Mouse (Mus musculus) CH12.LX (cell line): ENCODE results near the gene Lamc2.

Experiments
- CTCF ChIP-seq, 2 experiments: IDR thresholded peaks in 1 of 2; conservative IDR thresholded peaks in 1 of 2; 2 replicates each; pipeline ENCODE4 v1.5.1; 2011 to 2012; ENCODE audit warnings: low read depth in 2 of 2, low read length in 2 of 2, improper control_type of control experiment in 1 of 2, inconsistent platforms in 1 of 2, mild to moderate bottlenecking in 1 of 2, moderate library complexity in 1 of 2
- EP300 ChIP-seq: IDR thresholded peaks from 2 replicates; pipeline ENCODE4 v1.6.1; 2011; ENCODE audit warnings: low read length, improper control_type of control experiment
- KAT2A ChIP-seq: IDR thresholded peaks from 2 replicates; pipeline ENCODE4 v1.6.1; 2012; ENCODE audit warnings: low read length, improper control_type of control experiment, inconsistent platforms; ENCODE audit not compliant: insufficient replicate concordance
- NELFE ChIP-seq: IDR thresholded peaks from 2 replicates; pipeline ENCODE4 v1.6.1; 2011; ENCODE audit warnings: low read depth, low read length, improper control_type of control experiment
- POLR2A ChIP-seq: IDR thresholded peaks from 2 replicates; pipeline ENCODE4 v1.6.1; 2011; ENCODE audit warnings: low read depth, mild to moderate bottlenecking, improper control_type of control experiment, low read length
- SIN3A ChIP-seq: IDR thresholded peaks from 2 replicates; pipeline ENCODE4 v1.6.1; 2012; ENCODE audit warnings: low read length, improper control_type of control experiment, inconsistent platforms
- USF2 ChIP-seq: conservative IDR thresholded peaks from 2 replicates; pipeline ENCODE4 v1.6.1; 2011; ENCODE audit warnings: low read depth, low read length, improper control_type of control experiment
- ZNF384 ChIP-seq: IDR thresholded peaks from 2 replicates; pipeline ENCODE4 v1.6.1; 2012; ENCODE audit warnings: low read depth, low read length, improper control_type of control experiment, inconsistent platforms

DNA sequence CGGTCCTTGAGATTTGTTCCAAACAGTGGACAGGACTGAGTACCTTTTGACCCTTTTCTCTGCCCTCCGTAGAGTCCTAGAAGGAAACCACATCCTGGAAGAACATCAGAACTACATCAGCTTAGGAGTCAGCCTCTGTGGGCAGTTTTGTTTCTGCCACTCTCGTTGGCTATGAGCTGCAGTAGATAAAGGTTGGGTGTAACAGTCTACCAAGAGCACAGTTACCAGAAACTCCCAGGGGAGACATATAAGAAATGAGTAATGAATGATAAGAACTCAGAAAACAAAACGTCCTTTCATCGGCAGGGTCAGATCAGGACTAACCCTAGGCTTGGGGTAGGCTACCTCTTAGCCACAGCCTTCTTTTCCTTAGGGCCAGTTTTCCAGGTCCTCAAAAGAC lies 64.9 kb downstream of the Lamc2 start:
- TF ChIP-seq POLR2A (no peak), CTCF (conservative IDR thresholded peaks at IDR 0.05 in 1 of 2, IDR thresholded peaks at IDR 0.05 in 1 of 2; ENCODE audit: low read depth in 2 of 2, low read length in 2 of 2) (no peak), SIN3A (no peak), EP300 (no peak), NELFE (no peak), KAT2A (no peak), USF2 (no peak), ZNF384 (no peak)
